30 mouse cellular contexts compared by ENCODE assay signal in genomic region chr10:6480350-6480749, GRCm38 (mm10).
DNase-seq lines count a peak whose midpoint lies in the region; ATAC-seq and TF ChIP-seq lines count a peak whose summit lies in the region.
"Had no signal": no experiment of that assay in that cellular context is flagged by ENCODE, and none has a peak within 500 bp of the region (broad histone marks: within the 10 kb centered on the region; RNA-seq: fewer than 3 reads in every experiment).

No protein-coding gene starts in this region.

- no peak overlapping the region for H3K27ac ChIP-seq in intestine, postnatal 0 days (ENCODE audit: low read depth, low read length)
- H3K27ac ChIP-seq: embryonic facial prominence, embryonic 12.5 days; hindbrain, embryonic 14.5 days; kidney, embryonic 15.5 days; limb, embryonic 10.5 days; limb, embryonic 15.5 days; liver, embryonic 13.5 days; midbrain, embryonic 12.5 days; neural tube, embryonic 12.5 days had no signal

- no peaks in the 10 kb centered on the region for H3K9me3 ChIP-seq in intestine, postnatal 0 days (ENCODE audit: control insufficient read depth)
- H3K9me3 ChIP-seq: embryonic facial prominence, embryonic 12.5 days; kidney, embryonic 15.5 days; limb, embryonic 10.5 days; limb, embryonic 15.5 days; liver, embryonic 13.5 days; midbrain, embryonic 12.5 days; neural tube, embryonic 12.5 days had no signal

- no peak for TF ChIP-seq CTCF in intestine, postnatal 0 days (IDR thresholded peaks at IDR 0.05; ENCODE audit: low read depth)

- peak; percentile 25 to 35 for DNase-seq in cerebellum, postnatal 25 days
- no peak for DNase-seq in cerebellum, adult 11-12 months
- peak; percentile 9 for DNase-seq in heart, adult 8-10 months (ENCODE audit: low spot score)
- no peak for DNase-seq in heart, postnatal 25 days (ENCODE audit: low spot score)
- DNase-seq in kidney, postnatal 36 days = peak; percentile 0 to 25
- DNase-seq in kidney, adult 11 months = no peak
- DNase-seq: adrenal gland, postnatal 14 days; cerebellum, adult 18-20 months; embryo, embryonic 11 days; gastrocnemius, postnatal 36 days; layer of hippocampus, adult 9-11 months; liver, embryonic 13.5 days; lung, adult 18-20 months; lung, postnatal 4 days; right cerebral cortex, adult 18-20 months; thymus, adult 2 months; thymus, postnatal 36 days had no signal

- no peak overlapping the region for H3K9ac ChIP-seq in intestine, postnatal 0 days (ENCODE audit: low read depth, low read length)
- H3K9ac ChIP-seq: embryonic facial prominence, embryonic 12.5 days; hindbrain, embryonic 14.5 days; kidney, embryonic 15.5 days; limb, embryonic 15.5 days; liver, embryonic 13.5 days; midbrain, embryonic 12.5 days; neural tube, embryonic 12.5 days had no signal

- H3K4me2 ChIP-seq in intestine, postnatal 0 days (replicated peaks; ENCODE audit: low read depth) = no peak overlapping the region
- H3K4me2 ChIP-seq: embryonic facial prominence, embryonic 12.5 days; hindbrain, embryonic 14.5 days; kidney, embryonic 15.5 days; limb, embryonic 15.5 days; liver, embryonic 13.5 days; midbrain, embryonic 12.5 days; neural tube, embryonic 12.5 days had no signal

- no peaks in the 10 kb centered on the region for H3K36me3 ChIP-seq in intestine, postnatal 0 days (ENCODE audit: control insufficient read depth, insufficient read depth)
- H3K36me3 ChIP-seq: embryonic facial prominence, embryonic 12.5 days; kidney, embryonic 15.5 days; limb, embryonic 10.5 days; limb, embryonic 15.5 days; liver, embryonic 13.5 days; midbrain, embryonic 12.5 days; neural tube, embryonic 12.5 days had no signal

- H3K27me3 ChIP-seq in intestine, postnatal 0 days (replicated peaks; ENCODE audit: control insufficient read depth, insufficient read depth, low read length) = no peaks in the 10 kb centered on the region
- H3K27me3 ChIP-seq: embryonic facial prominence, embryonic 12.5 days; kidney, embryonic 15.5 days; limb, embryonic 15.5 days; liver, embryonic 13.5 days; megakaryocyte, embryonic 14.5 days; midbrain, embryonic 12.5 days; neural tube, embryonic 12.5 days had no signal

- no peak overlapping the region for H3K4me3 ChIP-seq in intestine, postnatal 0 days (ENCODE audit: low read depth, low read length)
- H3K4me3 ChIP-seq: embryonic facial prominence, embryonic 12.5 days; kidney, embryonic 15.5 days; limb, embryonic 10.5 days; limb, embryonic 15.5 days; liver, embryonic 13.5 days; megakaryocyte, embryonic 14.5 days; midbrain, embryonic 12.5 days; myocyte; neural tube, embryonic 12.5 days had no signal

- intact Hi-C loops in heart, postnatal 25 days (cut with DNase I) = no loop called here

- H3K4me1 ChIP-seq in intestine, postnatal 0 days (replicated peaks; ENCODE audit: control insufficient read depth, insufficient read depth, low read length) = no peaks in the 10 kb centered on the region
- H3K4me1 ChIP-seq: embryonic facial prominence, embryonic 12.5 days; kidney, embryonic 15.5 days; limb, embryonic 10.5 days; limb, embryonic 15.5 days; liver, embryonic 13.5 days; megakaryocyte, embryonic 14.5 days; midbrain, embryonic 12.5 days; neural tube, embryonic 12.5 days had no signal

- 53% methylated on average over 1 of the region's 1 CpGs for WGBS in intestine, postnatal 0 days

- no peak for ATAC-seq in intestine, postnatal 0 days
- ATAC-seq: forebrain, embryonic 14.5 days; lung, postnatal 0 days; Patski had no signal

Comparison
In these comparisons a context has a peak if more than half of its experiments do, and no peak if none do; other contexts are left out.
1. DNase-seq: peak in cerebellum, postnatal 25 days (2 of 2), heart, adult 8-10 months (single experiment) and kidney, postnatal 36 days (2 of 2); none in cerebellum, adult 11-12 months (single experiment), heart, postnatal 25 days (single experiment) and kidney, adult 11 months (single experiment).